Mouse (Mus musculus) CH12.LX (cell line): ENCODE data around the gene Cep104. TPM values are rescaled to one million over a fixed set of nuclear protein-coding genes. Genes with fewer than 3 reads are reported as not detected.

ENCODE experiments used
- DNase-seq: peaks from one replicate; pipeline ENCODE4 v3.0.0-alpha.2; 2013; ENCODE audit errors: extremely low read depth
- H3K27ac ChIP-seq: 2 replicates; pipeline ENCODE4 v1.5.1; 2012; ENCODE audit warnings: low read depth, mild to moderate bottlenecking, control low read depth, moderate library complexity; ENCODE audit not compliant: insufficient read depth
- H3K27me3 ChIP-seq: replicated peaks from 2 replicates; pipeline ENCODE3; 2012; ENCODE audit warnings: inconsistent platforms
- H3K36me3 ChIP-seq, 2 experiments: replicated peaks in 1 of 2; 2 replicates each; pipeline versions ENCODE3 to v1.6.1; 2012; ENCODE audit warnings: inconsistent platforms in 1 of 2, low read length in 1 of 2, mild to moderate bottlenecking in 1 of 2, mixed read lengths in 1 of 2, moderate library complexity in 1 of 2; ENCODE audit not compliant: control insufficient read depth in 1 of 2, insufficient read depth in 1 of 2
- H3K4me1 ChIP-seq, 2 experiments: 2 replicates each; pipeline ENCODE4 v1.6.1; 2012; ENCODE audit warnings: inconsistent platforms in 1 of 2, moderate library complexity in 1 of 2; ENCODE audit not compliant: insufficient read depth in 2 of 2, control insufficient read depth in 1 of 2
- H3K4me2 ChIP-seq: 2 replicates; pipeline ENCODE4 v1.6.1; 2012; ENCODE audit warnings: low read depth, mild to moderate bottlenecking, control low read depth; ENCODE audit not compliant: poor library complexity, insufficient read depth, severe bottlenecking
- H3K4me3 ChIP-seq, 3 experiments: fragments of 150-350 bp in 1 of 3; sonication (generic) in 1 of 3; replicated peaks in 1 of 3; 2 replicates each; pipeline versions ENCODE3 to v1.5.1; 2011 to 2012; ENCODE audit warnings: low read depth in 2 of 3, low read length in 2 of 3, mild to moderate bottlenecking in 2 of 3, moderate library complexity in 2 of 3, control low read depth in 1 of 3, improper control_type of control experiment in 1 of 3, inconsistent platforms in 1 of 3, mixed read lengths in 1 of 3; ENCODE audit not compliant: poor library complexity in 1 of 3
- H3K79me2 ChIP-seq: replicated peaks from 2 replicates; pipeline ENCODE4 v1.6.1; 2012; ENCODE audit warnings: mild to moderate bottlenecking, moderate library complexity; ENCODE audit not compliant: control insufficient read depth, poor library complexity, insufficient read depth, severe bottlenecking; ENCODE audit errors: extremely low read depth
- H3K9ac ChIP-seq: 2 replicates; pipeline ENCODE4 v1.6.1; 2012; ENCODE audit warnings: low read depth, mild to moderate bottlenecking, control low read depth, moderate library complexity; ENCODE audit not compliant: insufficient read depth
- H3K9me3 ChIP-seq: replicated peaks from 2 replicates; pipeline ENCODE3; 2012; ENCODE audit warnings: low read length, inconsistent platforms, mixed read lengths
- CHD2 ChIP-seq: IDR thresholded peaks from 2 replicates; pipeline ENCODE4 v1.6.1; 2011; ENCODE audit warnings: low read length, improper control_type of control experiment
- CTCF ChIP-seq, 2 experiments: IDR thresholded peaks in 1 of 2; conservative IDR thresholded peaks in 1 of 2; 2 replicates each; pipeline ENCODE4 v1.5.1; 2011 to 2012; ENCODE audit warnings: low read depth in 2 of 2, low read length in 2 of 2, improper control_type of control experiment in 1 of 2, inconsistent platforms in 1 of 2, mild to moderate bottlenecking in 1 of 2, moderate library complexity in 1 of 2
- E2F4 ChIP-seq: IDR thresholded peaks from 2 replicates; pipeline ENCODE4 v1.6.1; 2011; ENCODE audit warnings: low read depth, low read length, improper control_type of control experiment; ENCODE audit not compliant: insufficient replicate concordance
- ETS1 ChIP-seq: conservative IDR thresholded peaks from 2 replicates; pipeline ENCODE4 v1.6.1; 2012; ENCODE audit warnings: low read depth, mild to moderate bottlenecking, inconsistent platforms, low read length, improper control_type of control experiment, moderate library complexity
- HCFC1 ChIP-seq: IDR thresholded peaks from 2 replicates; pipeline ENCODE4 v1.6.1; 2012; ENCODE audit warnings: low read depth, mild to moderate bottlenecking, inconsistent platforms, low read length, improper control_type of control experiment
- IRF4 ChIP-seq: IDR thresholded peaks from 2 replicates; pipeline ENCODE4 v1.6.1; 2014; ENCODE audit warnings: low read depth, mild to moderate bottlenecking, inconsistent platforms, low read length, improper control_type of control experiment
- JUN ChIP-seq: IDR thresholded peaks from 2 replicates; pipeline ENCODE4 v1.6.1; 2011; ENCODE audit warnings: low read depth, mild to moderate bottlenecking, low read length, improper control_type of control experiment, moderate library complexity; ENCODE audit not compliant: insufficient read depth
- MAFK ChIP-seq: IDR thresholded peaks from 2 replicates; pipeline ENCODE4 v1.6.1; 2011; ENCODE audit warnings: low read length, improper control_type of control experiment; ENCODE audit not compliant: insufficient replicate concordance
- MAX ChIP-seq: IDR thresholded peaks from 2 replicates; pipeline ENCODE4 v1.6.1; 2011; ENCODE audit warnings: low read length, improper control_type of control experiment
- MXI1 ChIP-seq: IDR thresholded peaks from 2 replicates; pipeline ENCODE4 v1.6.1; 2011; ENCODE audit warnings: mild to moderate bottlenecking, low read depth, low read length, improper control_type of control experiment
- POLR2AphosphoS2 ChIP-seq: IDR thresholded peaks from 2 replicates; pipeline ENCODE4 v1.6.1; 2011; ENCODE audit warnings: low read depth, low read length, improper control_type of control experiment
- RAD21 ChIP-seq: IDR thresholded peaks from 2 replicates; pipeline ENCODE4 v1.6.1; 2011; ENCODE audit warnings: low read depth, mild to moderate bottlenecking, low read length, improper control_type of control experiment, moderate library complexity
- SMC3 ChIP-seq: IDR thresholded peaks from 2 replicates; pipeline ENCODE4 v1.6.1; 2011; ENCODE audit warnings: low read depth, low read length, improper control_type of control experiment
- UBTF ChIP-seq: IDR thresholded peaks from 2 replicates; pipeline ENCODE4 v1.6.1; 2012; ENCODE audit warnings: low read depth, mild to moderate bottlenecking, inconsistent platforms, low read length, improper control_type of control experiment, moderate library complexity
- USF1 ChIP-seq: IDR thresholded peaks from 2 replicates; pipeline ENCODE4 v1.6.1; 2014; ENCODE audit warnings: low read depth, mild to moderate bottlenecking, inconsistent platforms, low read length, improper control_type of control experiment
- ZKSCAN1 ChIP-seq: IDR thresholded peaks from 2 replicates; pipeline ENCODE4 v1.6.1; 2012; ENCODE audit warnings: low read depth, inconsistent platforms, low read length, improper control_type of control experiment, borderline replicate concordance
- ZMIZ1 ChIP-seq: IDR thresholded peaks from 2 replicates; pipeline ENCODE4 v1.6.1; 2012; ENCODE audit warnings: low read depth, mild to moderate bottlenecking, inconsistent platforms, low read length, improper control_type of control experiment
- dilution Hi-C: fragments of 300-500 bp; cut with MboI; formaldehyde crosslinking; loops from 2 replicates; pipeline ENCODE4 v1.14.3; 2020; ENCODE audit warnings: low sequenced_read_pairs; ENCODE audit not compliant: extremely low pct_unique_long_range_greater_than_20kb, extremely low pct_ligation_motif_present
- in situ Hi-C: fragments of 300-500 bp; cut with MboI; formaldehyde crosslinking; loops from 3 replicates; pipeline ENCODE4 v1.14.3; 2019; ENCODE audit warnings: low sequenced_read_pairs, low pct_ligation_motif_present, low pct_unique_long_range_greater_than_20kb, mixed read lengths
- polyA plus RNA-seq: library from polyadenylated mRNA; unstranded; fragments of >175 nt; gene quantifications from 2 replicates; pipeline ENCODE4 v1.2.1, GENCODE M21; 2012; ENCODE audit warnings: low read depth; ENCODE audit not compliant: insufficient read length
- total RNA-seq, 2 experiments: library from RNA; depleted of rRNA; stranded (reverse); fragments of 300-350 nt in 1 of 2; fragments of >200 nt in 1 of 2; gene quantifications; 2 replicates each; pipeline ENCODE4 v1.2.3; 2012 to 2014

Cep104 gene
- total and polyA plus RNA-seq, 3 experiments = 4.6 to 10.9 (median 7.0) TPM

GRCm38 (mm10) chr4:153929921-153930320, 45.1 kb upstream of the Cep104 start:
- no peak overlapping the region for H3K9ac ChIP-seq
- no peak overlapping the region for H3K4me3 ChIP-seq
- no peak overlapping the region for H3K4me2 ChIP-seq
- in situ Hi-C loops = loop anchor here (25.0 kb wide), 1 partner anchor 1443 kb away; the partner anchor contains the start of genes Kcnab2 and Nphp4
- no peaks in the 10 kb centered on the region for H3K36me3 ChIP-seq
- no peak for DNase-seq
- no peak for TF ChIP-seq JUN
- no peak for TF ChIP-seq MXI1
- TF ChIP-seq IRF4 = no peak
- no peak for TF ChIP-seq MAX
- no peaks in the 10 kb centered on the region for H3K4me1 ChIP-seq
- dilution Hi-C loops = no loop called here
- no peak overlapping the region for H3K27ac ChIP-seq
- no peaks in the 10 kb centered on the region for H3K27me3 ChIP-seq
- peaks cover 29% of the 10 kb centered on the region for H3K9me3 ChIP-seq
- no peaks in the 10 kb centered on the region for H3K79me2 ChIP-seq

GRCm38 (mm10) chr4:153943243-153943642, 31.8 kb upstream of the Cep104 start:
- Histone ChIP-seq H3K27me3 (peaks cover 9% of the 10 kb centered on the region), H3K4me2 (no peak overlapping the region), H3K9me3 (no peaks in the 10 kb centered on the region), H3K4me1 (no peaks in the 10 kb centered on the region), H3K79me2 (no peaks in the 10 kb centered on the region), H3K36me3 (peaks cover 0 to 22% of the 10 kb centered on the region in 2 experiments), H3K9ac (no peak overlapping the region), H3K27ac (no peak overlapping the region), H3K4me3 (no peak overlapping the region)
- dilution Hi-C loops (no loop called here), in situ Hi-C loops (loop anchor here (25.0 kb wide), 1 partner anchor 1456 kb away; the partner anchor contains the start of genes Kcnab2 and Nphp4)
- TF ChIP-seq MAFK = no peak
- TF ChIP-seq RAD21 = peak; percentile 75
- TF ChIP-seq ZKSCAN1 = no peak
- peak; percentile 45 for TF ChIP-seq SMC3
- TF ChIP-seq CTCF (conservative IDR thresholded peaks at IDR 0.05 in 1 of 2, IDR thresholded peaks at IDR 0.05 in 1 of 2; ENCODE audit: low read depth in 2 of 2, low read length in 2 of 2) = peak; percentile 25 to 64; a peak in 3 of 4 replicates
- DNase-seq = peak; percentile 24

GRCm38 (mm10) chr4:153944261-153944660, 30.7 kb upstream of the Cep104 start:
- no peaks in the 10 kb centered on the region for H3K79me2 ChIP-seq

More at GRCm38 (mm10) chr4:153944261-153944660, 30.7 kb upstream of the Cep104 start:
- Histone ChIP-seq H3K9me3 (no peaks in the 10 kb centered on the region), H3K4me3 (no peak overlapping the region), H3K4me2 (no peak overlapping the region), H3K4me1 (peaks cover 0 to 3% of the 10 kb centered on the region in 2 experiments; a peak in 1 of 4 replicates), H3K27me3 (peaks cover 6% of the 10 kb centered on the region), H3K36me3 (peaks cover 0 to 26% of the 10 kb centered on the region in 2 experiments), H3K27ac (no peak overlapping the region), H3K9ac (no peak overlapping the region)
- DNase-seq = no peak
- dilution Hi-C loops = no loop called here
- TF ChIP-seq POLR2AphosphoS2 (no peak), HCFC1 (no peak), CHD2 (no peak), ZMIZ1 (no peak), UBTF (no peak), E2F4 (no peak), ETS1 (no peak), USF1 (no peak)
- in situ Hi-C loops = loop anchor here (25.0 kb wide), 1 partner anchor 1457 kb away; the partner anchor contains the start of genes Kcnab2 and Nphp4
